Mouse (Mus musculus): ENCODE results near the gene Zfp213.
A peak's percentile ranks its signal among the peaks of the same experiment; 100 is the strongest.

Zfp213 gene

DNA sequence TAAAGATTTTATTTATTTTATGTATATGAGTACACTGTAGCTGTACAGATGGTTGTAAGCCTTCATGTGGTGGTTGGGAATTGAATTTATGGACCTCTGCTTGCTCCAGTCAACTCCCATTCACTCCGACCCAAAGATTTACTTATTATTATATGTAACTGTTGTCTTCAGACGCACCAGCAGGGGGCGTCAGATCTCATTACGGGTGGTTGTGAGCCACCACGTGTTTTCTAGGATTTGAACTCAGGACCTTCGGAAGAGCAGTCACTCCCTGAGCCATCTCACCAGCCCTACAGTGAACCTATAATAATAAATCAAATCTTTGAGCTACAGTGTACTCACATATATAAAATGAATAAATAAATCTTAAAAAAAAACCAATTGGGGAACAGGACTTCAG, 8.0 kb upstream of the Zfp213 start:
- DNase-seq (ENCODE audit: low spot score in 2 of 2) = no peak

DNA sequence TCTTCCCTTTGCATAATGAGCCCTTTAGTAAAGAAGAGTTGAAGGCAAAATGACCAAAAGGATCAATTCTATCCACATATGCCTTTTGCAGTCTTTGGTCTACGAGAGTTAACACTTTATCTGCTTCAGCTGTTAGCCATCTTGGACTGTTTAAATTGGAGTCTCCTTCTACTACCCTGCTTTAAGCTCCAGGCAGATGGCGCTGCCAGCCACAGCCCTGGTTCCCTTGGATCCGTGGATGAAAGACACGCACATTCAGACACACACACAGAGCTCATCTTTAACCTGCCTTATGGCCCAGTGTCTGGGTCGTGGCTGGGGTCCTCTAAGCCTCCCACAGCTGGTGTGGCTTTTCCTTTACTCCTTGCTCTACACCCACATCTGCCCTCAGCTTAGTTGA, 7.0 kb upstream of the Zfp213 start:
- DNase-seq (ENCODE audit: low spot score in 2 of 2) = no peak

GRCm38 (mm10) chr17:23570017-23570416, 6.0 kb upstream of the Zfp213 start:
- no peak for DNase-seq (ENCODE audit: low spot score in 2 of 2)

- no peak for DNase-seq (ENCODE audit: low spot score in 2 of 2)
Observed at GRCm38 (mm10) chr17:23568370-23568769, 4.3 kb upstream of the Zfp213 start.

- no peak for DNase-seq (ENCODE audit: low spot score in 2 of 2)
Observed at GRCm38 (mm10) chr17:23566787-23567186, 2.7 kb upstream of the Zfp213 start.

DNA sequence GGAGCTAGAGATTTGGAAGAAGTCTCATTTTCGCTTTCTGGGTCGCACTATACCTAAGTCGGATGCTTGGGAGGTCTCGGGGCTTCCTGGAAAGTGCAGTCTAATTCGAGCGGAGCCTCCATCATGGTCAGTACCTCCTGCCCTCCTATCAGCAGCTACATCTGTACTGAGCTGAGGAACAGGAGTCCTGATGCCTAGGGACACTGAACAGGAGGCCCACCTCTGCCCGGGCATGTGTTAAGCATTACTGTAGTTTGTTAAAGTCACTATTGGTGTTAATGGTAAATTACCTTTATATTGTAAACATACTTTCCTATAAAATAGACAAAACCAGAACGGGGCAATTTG, 304 bp upstream of the Zfp213 start:
- no peak for DNase-seq (ENCODE audit: low spot score in 2 of 2)

- DNase-seq (ENCODE audit: low spot score in 2 of 2) = no peak
Observed at GRCm38 (mm10) chr17:23559767-23560166, 4.3 kb downstream of the Zfp213 start.

DNA sequence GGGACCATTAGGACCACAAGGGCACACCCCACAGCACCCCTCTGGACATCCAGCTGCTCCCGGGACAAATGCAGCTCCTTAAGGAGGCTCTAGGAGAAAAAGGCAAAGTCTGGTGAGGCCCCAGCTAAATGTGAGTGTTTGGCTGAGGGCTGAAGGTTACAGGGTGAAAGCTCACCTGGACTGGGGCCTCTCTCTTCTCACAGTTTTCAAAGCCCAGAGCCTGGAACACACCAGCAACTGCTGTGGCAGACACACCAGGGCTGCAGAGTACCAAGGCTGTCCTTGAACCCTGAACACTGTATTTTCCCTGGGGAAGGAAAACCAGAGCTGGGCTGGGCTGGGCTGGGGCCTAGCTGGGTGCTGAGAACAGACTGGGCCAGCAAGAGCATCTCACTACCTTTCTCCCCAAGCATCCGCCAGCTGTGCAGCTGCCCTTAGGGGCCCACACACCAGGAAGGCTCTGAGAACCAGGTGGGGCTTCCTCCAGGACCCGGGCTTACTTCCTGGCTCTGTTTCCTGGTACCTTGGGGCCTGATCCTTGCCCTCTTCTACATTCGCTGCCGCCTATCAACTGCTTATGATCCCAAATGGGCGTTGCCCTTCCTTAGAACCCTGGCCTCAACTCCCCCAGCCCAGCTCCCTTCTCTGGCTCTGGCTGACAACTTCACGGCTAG, 8.7 kb downstream of the Zfp213 start:
- no peak for DNase-seq (ENCODE audit: low spot score in 2 of 2)

- no peak for DNase-seq (ENCODE audit: low spot score in 2 of 2)
Observed at GRCm38 (mm10) chr17:23554321-23554720, 9.7 kb downstream of the Zfp213 start.

GRCm38 (mm10) chr17:23553634-23554120, 10.4 kb downstream of the Zfp213 start:
- no peak for DNase-seq (ENCODE audit: low spot score in 2 of 2)

DNA sequence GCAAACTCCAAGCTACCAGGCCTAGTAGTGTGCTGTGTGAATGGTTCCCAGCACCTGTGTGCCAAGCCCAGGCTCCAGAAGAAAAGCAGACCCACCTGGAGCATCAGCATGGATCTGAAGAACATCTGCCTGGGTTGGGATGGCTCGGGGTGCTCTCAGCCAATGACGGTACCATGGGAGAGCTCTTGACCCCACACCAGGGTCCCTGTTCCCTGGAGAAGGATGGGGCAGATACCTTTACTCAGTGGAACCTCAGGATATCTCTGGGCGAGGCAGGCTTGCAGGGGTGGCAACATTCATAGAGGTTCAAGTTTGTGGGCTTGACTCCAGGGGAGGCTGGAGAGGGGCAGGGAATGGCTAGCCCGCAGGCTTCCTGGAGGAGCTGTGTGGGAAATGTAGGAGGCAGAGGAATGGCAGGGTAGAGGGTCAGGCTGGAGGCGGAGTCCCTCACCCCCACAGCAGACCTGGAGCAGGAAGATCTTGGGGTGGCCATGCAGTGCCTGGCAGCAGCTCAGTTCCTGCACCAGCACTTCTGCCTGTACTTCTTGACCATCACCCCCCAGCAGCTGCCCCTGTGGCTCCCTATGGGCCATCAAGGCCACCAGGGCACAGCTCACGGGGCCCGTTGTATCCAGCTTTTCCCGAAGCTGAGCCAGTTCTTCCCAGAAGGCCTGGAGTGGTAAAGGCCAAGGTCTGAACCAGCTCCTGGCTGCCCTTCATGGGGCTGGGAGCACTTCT, 11.0 kb downstream of the Zfp213 start:
- no peak for DNase-seq (ENCODE audit: low spot score in 2 of 2)

- DNase-seq (ENCODE audit: low spot score in 2 of 2) = no peak
Observed at GRCm38 (mm10) chr17:23551963-23552362, 12.1 kb downstream of the Zfp213 start.

DNA sequence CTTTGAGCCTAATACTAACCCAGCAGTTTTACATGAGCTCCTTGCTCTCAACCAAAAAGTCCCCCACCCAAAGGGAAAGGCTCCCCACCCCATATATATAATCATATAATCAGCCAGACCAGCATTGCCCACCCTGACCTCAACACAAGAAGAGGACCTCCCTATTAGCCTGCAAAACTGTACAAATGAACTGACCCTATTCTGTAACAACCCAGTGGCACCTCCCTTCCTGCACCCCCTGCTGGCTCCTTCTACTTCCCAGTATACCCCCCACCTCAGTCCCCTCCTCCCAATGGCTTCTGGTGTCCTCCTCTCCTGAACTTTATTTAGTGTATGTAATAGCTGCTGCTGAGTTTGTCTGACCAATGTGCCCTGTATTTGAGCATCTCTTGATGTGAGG, 12.6 kb downstream of the Zfp213 start:
- DNase-seq (ENCODE audit: low spot score in 2 of 2) = peak in 1 of 2 experiments; percentile 11

DNA sequence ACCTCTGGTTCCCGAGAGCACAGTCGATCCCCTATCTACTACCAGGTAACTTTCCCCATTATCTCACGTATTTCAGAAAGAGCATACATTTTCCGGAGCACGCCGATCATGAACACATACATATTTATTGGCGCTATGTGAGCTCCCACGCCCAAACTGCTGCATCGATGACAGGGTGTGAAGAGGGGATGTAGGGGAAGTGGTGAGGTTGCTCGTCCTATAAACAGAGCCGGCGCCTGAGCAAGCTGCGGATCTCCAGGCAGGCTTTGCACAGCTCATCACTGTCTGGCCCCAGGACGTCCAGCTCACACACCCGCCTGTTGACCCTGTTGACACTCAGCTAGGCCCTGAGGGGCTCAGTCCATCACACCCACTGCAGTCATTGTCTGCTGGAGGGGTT, 13.2 kb downstream of the Zfp213 start:
- peak in 1 of 2 experiments; percentile 26 for DNase-seq (ENCODE audit: low spot score in 2 of 2)

DNA sequence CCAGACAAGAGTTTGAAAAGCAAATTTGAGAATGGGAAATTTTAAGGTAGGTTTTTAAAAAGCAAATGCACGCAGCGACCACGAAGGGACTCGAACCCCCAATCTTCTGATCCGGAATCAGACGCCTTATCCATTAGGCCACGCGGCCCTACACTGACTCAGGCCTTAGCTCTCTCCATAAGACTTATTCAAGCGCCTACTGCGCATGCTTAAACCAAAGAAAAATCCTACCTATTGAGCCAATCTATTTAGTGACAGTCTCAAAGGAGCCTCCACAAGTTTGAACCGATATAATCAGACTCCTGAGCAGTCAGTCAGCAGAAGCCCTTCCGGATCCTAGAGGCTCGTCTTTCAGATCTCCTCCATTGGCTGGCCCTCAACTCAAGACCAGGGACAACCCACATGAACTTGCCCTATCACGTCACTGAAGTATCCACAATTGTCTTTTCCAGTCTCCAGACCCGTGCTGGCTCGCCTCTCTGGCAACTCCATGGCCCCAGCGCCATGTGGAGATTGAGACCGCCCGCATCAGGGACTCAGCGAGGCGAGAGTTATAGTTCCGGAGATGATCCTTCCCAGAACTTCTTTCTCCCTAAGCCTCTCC, 13.7 kb downstream of the Zfp213 start:
- peak; percentile 81 to 92 for DNase-seq (ENCODE audit: low spot score in 2 of 2)

DNA sequence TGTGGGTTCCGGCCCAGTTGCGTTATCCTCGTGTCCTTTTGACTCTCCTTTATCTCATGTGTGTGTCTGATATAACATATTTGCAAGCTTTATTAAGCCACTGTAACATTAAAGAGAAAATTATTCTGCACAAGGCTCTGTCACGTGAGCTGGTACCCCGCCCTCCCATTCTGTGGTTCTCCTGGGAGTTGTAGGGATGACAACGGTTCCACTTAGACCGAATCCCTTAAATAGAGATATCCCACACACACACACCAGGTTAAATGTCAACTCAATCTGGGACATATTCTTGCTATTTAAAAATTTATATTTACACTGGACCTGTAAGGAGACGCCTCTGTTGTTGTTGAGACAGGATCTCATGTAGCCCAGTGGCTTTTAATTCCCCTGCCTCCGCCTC, 14.6 kb downstream of the Zfp213 start:
- DNase-seq (ENCODE audit: low spot score in 2 of 2) = peak in 1 of 2 experiments; percentile 22

- DNase-seq (ENCODE audit: low spot score in 2 of 2) = peak; percentile 44 to 81
Observed at GRCm38 (mm10) chr17:23548615-23549014, 15.4 kb downstream of the Zfp213 start.

- DNase-seq (ENCODE audit: low spot score in 2 of 2) = no peak
Observed at GRCm38 (mm10) chr17:23547681-23548443, 16.2 kb downstream of the Zfp213 start.

DNA sequence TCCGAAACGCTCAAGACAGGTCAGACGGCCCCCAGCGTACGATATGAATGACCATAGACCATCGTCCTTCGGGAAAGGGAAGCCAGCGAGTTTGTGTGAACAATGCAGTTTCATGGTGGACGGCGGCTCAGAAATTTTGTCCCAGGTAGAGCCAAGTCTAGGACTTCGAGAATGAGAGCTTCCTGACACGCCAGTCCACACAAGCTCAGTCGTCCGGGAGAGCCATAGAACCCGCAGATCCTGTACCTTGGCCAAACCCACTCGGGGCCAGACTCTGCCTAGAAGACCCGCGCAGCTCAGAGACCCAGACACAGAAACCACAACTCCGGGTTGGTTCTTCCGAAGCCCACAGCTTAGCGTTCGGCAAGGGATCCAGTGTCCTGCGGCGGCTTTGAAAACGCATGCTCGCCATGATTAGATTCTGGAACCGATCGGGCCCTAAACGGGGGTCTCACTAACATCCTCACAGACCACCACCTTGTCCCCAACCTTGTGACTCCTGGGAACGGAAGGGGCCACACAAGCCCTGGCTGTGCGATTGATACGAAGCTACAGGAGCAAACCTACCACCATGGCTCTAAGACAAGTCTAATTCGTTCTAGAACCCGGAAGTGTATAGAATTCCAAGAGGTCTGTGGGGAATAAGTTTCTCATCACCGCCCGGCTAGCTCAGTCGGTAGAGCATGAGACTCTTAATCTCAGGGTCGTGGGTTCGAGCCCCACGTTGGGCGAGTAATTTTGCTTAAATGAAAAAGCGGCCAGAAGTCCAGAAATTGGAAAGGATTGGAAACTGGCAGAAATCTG, 17.1 kb downstream of the Zfp213 start:
- peak; percentile 67 to 85 for DNase-seq (ENCODE audit: low spot score in 2 of 2)

DNA sequence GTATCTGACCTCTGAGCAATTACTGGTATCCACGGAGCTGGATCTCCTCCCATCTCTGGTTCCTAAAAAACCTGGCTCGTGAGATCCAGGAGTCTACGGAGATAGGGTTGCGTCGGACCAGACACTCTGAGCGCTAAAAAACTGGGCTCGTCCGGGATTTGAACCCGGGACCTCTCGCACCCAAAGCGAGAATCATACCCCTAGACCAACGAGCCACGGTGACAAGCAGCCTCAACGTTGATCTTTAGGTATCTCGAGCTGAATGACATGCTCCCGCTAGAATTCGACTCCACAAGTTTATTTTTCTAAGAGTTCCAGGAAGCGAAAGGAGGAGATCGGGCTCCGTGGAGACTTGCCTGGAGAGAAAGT, 17.7 kb downstream of the Zfp213 start:
- peak; percentile 57 to 74 for DNase-seq (ENCODE audit: low spot score in 2 of 2)

DNA sequence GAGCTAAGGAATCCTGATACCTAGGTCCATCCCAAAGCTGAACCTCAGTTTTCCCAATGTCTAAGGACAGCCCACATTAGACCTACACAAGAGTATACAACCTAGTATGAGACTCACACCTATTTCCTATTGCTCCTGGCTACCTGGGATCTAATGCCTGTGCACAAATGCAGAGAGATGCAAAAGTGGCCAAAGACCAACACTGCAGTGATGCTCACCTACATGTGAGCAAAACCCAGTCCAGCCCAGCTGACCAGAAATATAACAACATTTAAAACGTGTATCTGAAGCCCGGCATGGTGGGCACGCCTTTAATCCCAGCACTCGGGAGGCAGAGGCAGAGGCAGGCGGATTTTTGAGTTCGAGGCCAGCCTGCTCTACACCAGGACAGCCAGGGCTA, 18.2 kb downstream of the Zfp213 start:
- peak in 1 of 2 experiments; percentile 5 for DNase-seq (ENCODE audit: low spot score in 2 of 2)

Data from frontal cortex, postnatal 10 days (tissue).